Mouse (Mus musculus) layer of hippocampus, adult 18-20 months (tissue): ENCODE measurements at regions not wholly inside any gene's neighbourhood (a gene's known extent, or its start where the extent isn't known, plus 50 kb on each side); places are given as distances from the start of the nearest gene placed in this dataset.

Experiments used
- DNase-seq, 2 experiments: peaks; one replicate each; pipeline ENCODE4 v3.0.0; 2022; ENCODE audit warnings: low spot score in 2 of 2

- no peak for DNase-seq
Observed at GRCm38 (mm10) chr11:89153466-89154406, 80.1 kb downstream of the Gm525 start.

DNA sequence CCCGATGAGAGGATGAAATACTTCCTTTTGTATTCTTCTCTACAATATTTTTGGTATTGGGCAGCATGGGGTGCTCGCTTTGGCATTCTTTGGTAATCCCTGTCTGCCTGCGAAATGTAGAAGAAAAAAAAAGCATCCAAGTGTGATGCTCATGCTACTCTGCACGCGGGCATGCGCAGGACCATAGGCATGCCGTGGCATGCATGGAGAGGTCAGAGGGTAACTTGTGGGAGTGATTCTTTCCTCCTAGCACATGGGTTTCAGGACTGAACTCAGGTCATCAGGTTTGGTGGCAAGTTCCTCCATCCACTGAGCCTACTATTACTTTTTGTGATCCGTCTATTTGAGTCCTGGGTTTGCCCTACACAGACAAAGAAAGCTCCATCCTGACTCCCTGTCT is 74.3 kb downstream of the Gm525 start:
- no peak for DNase-seq

DNA sequence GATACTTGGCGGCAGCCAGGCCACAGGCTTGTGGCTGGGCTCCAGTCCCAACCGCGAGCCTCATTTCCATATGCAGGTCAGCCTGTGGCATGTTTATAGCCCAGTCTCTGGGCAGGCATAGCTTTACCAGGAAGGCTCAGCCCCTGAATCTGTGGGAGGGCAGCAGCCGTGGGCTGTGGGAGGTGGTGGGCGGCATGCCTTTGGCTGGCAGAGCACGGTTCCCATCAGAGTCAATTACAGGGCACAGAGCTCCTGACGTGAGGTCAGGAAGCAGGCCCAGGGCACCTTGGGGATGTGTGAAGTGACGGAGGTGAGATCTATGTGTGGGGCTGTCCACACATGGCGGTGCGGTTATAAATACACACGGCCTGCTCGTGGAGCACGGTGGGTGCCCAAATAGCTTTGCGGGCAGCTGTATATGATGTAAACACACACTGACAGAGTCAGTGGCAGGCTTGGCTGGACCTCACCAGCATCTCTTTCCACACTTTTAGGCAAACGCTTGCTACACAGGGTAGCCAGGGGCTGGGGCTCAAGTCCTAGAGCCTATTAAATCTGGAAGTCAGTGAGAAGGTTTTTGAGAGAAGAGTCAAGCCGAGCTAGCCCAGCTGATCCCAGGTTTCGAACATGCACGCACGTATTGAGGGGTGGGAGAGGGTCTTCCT is 71.8 kb downstream of the Gm525 start:
- DNase-seq: no peak

DNA sequence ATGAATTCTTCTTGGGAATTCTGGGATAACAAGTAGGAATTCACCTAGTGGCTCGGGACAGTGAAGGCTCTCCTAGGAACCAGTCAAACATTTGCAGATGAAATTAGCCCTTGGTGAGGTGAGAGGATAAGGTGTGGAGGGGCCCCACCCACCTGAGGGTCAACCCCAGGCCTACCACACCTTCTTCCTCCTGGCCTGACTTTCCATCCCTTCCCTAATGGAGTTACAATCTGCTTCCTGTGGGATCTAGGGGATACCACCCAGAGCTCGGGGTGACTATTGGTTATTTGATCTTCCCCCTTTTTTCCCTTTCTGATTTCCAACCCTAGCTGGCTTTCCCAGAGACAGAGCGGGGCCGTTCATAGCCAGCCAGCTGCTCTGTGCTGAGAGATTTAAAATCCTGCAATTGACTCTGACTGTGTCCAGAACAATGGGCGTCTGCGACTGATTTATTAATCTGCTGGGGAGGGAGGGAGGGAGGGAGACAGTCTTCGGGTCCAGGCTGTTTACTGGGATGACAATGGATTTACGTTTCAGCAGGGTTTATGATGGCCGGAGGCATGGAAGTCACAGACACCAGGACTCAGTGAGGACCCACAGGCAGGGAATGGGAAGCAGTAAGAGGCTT is 69.0 kb downstream of the Gm525 start:
- no peak for DNase-seq
